Mouse (Mus musculus): Measurements from ENCODE around the gene Hist1h2ap.
"Not testable (repeated sequence)": the region's sequence is repeated elsewhere in the genome, so short reads cannot be mapped to it uniquely, and the experiment has no call there.

Gene Hist1h2ap

DNA sequence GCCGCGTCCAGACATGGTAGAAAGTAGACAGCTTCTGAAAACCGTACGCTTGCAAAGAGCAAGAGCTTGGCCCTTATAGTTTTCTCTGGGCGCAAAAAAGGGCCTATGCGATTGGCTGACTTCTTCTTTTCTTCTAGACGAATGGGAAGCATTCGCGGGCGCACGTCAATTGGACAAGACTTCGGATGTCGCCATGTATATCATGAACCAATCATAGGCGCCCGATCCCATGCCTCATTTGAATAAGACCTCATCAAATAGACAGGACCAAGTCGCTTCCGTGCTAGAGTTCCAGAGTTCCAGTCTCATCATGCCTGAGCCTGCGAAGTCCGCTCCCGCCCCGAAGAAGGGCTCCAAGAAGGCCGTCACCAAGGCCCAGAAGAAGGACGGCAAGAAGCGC is at the start of gene Hist1h2ap, which contains the start of gene Hist1h2br:
TSS of gene Hist1h2ap (minus strand) at position 47 of the 400 bp plus-strand sequence.
TSS of gene Hist1h2br (plus strand) at position 283 of the 400 bp plus-strand sequence.
- CTCF ChIA-PET, POLR2A ChIA-PET: not testable (repeated sequence)

DNA sequence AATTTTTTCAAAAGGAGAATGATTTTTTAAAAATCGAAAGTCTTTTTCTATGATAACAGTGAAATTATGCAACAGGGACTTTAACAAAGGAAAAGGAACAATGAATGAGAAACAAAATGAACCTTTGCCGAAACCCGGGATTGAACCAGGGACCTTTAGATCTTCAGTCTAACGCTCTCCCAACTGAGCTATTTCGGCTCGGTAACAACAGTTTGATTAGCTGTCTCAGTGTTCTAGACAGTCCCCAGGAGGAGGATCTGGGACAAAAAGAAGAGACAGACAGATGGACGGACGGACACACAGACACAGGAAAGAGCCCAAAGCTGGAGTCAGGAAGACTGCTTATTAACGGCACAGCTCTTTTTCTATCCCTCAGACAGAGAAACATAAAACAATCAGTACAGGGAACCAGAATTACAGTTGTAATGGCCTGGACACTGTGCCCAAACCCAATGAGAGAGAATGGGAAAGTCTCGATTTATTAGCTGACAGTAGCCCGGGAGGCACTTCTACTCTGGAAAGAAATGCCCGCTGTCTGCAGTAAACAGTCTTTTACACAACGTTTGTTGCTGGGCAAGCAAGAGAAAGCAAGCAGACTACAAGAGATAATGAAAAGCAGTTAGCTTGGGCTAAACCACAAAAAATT is 49.6 kb upstream of the Hist1h2ap start:
- ChIA-PET CTCF (interaction anchor here in 3 of 4 experiments (0.5 to 1.9 kb wide), 6 partner anchors 11 to 1519 kb away, joined by 3 to 9 read pairs (median 4); no protein-coding TSS in a partner anchor), POLR2A (interaction anchor here in 3 of 4 experiments (0.5 to 3.6 kb wide), 33 partner anchors 10 to 1624 kb away, joined by 3 to 14 read pairs (median 4); partner anchors contain the start of genes Pom121l2 (in 2 of the 3), Hist1h2ag (in 1 of the 3), Hist1h2ah (in 1 of the 3) and Hist1h2bj (in 1 of the 3))

DNA sequence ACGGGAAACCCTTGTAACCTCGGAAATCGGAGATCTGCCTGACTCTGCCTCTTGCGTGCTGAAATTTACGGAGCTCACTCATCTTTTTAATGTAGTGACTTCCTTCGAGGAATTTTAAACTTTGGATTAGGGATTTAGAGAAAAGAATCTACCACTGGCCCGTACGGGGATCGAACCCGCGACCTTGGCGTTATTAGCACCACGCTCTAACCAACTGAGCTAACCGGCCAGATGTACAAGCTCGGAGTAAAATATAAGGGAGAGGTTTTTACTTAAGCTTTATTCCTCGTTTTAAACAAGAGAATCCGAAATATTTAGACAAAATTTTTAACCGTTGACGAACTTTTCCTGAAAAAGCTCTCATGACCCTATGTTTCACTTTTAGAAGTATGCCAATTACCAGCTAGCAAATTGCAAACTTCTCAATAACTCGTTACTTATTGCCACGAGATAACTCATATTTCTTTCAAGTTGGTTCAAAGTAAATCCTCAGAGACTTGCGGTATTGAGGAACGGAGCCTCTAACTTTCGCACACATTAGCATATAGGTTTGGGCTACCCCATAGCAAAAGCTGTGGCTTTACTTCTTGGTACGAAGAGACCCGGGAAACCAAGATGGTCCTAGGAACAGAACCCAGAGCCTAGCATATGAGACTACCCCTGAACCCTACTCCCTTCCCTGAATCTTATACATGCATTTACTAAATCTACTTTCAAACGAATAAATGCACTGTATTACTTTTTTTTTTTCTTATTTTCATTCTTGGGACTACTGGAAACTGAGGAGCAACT is 48.8 kb upstream of the Hist1h2ap start:
- ChIA-PET CTCF (interaction anchor here in 3 of 4 experiments (0.6 to 1.9 kb wide), 7 partner anchors 12 to 1519 kb away, joined by 3 to 5 read pairs (median 4); no protein-coding TSS in a partner anchor), POLR2A (interaction anchor here (0.7 to 3.6 kb wide), 48 partner anchors 9 to 1625 kb away, joined by 3 to 14 read pairs (median 4); partner anchors contain the start of genes Hist1h2ag (in 2 of the 4), Hist1h2an (in 2 of the 4), Hist1h2bj (in 2 of the 4) and Hist1h2ah (in 1 of the 4))

DNA sequence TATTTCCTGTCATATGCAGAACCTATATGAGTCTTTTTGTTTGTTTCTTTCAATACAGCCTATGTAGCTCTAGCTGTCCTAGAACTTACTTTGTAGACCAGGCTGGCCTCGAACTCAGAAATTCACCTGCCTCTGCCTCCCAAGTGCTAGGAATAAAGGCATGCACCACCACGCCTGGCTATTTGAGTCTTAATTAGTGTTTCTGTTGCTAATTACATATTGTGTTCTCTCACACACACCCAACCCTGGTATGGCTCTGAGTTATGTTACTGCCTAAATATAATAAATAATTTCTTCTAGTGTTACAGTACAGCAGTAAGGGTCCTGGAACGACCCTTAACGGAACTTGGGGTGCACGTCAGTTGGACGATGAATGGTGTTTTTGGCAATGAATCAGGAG is 47.4 kb upstream of the Hist1h2ap start:
- CTCF ChIA-PET = interaction anchor here in 2 of 4 experiments (0.6 to 1.5 kb wide), 4 partner anchors 25 to 432 kb away, joined by 3 to 4 read pairs (median 3); no protein-coding TSS in a partner anchor
- POLR2A ChIA-PET = interaction anchor here in 3 of 4 experiments (0.6 to 3.6 kb wide), 9 partner anchors 14 to 168 kb away, joined by 3 to 14 read pairs (median 4); partner anchors contain the start of genes Hist1h2ag (in 1 of the 3) and Hist1h2bj (in 1 of the 3)

DNA sequence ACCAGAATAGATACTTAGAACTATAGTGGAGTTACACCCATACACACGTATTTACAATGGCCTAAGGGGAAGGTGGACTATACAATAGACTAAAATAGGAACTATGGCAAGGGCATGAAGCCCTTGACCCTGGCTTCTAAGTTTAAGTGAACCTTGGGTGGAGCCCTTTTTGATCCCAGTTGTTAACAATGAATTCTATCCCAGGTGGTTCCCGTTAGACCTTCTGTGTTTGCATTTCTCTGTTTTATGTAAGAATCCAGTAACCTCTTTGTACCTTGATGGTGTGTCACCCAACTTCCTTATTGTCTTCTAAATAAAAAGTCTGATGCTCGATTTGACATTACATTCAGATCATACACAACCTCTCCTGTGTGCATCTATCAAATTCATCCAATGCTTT is 32.2 kb upstream of the Hist1h2ap start:
- POLR2A ChIA-PET = interaction anchor here in 2 of 4 experiments (0.6 to 3.0 kb wide), 15 partner anchors 15 to 1888 kb away, joined by 3 to 11 read pairs (median 4); partner anchors contain the start of genes Hist1h2ah (in 2 of the 2), Hist1h2bk (in 2 of the 2), Hist1h2an (in 1 of the 2) and Hist1h2bj (in 1 of the 2)

DNA sequence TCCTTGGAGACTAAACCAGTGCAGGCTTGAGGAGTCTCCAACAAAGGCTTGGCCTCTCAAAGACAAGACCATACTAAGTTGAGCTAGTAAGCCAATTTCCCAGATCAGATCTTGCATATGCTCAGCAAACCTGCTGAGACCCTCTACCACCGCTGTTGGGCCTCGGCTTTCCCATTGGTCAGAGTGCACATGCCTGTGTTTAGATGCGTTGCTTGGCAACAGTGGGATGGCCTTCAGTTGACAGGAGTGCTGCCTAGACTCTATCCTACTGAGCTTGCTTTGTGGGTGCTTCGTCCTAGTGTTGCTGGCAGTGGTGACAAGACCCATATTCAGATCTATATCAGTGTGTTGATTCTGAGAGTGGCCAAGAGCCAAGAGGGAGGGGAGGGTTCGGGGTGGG is 28.3 kb upstream of the Hist1h2ap start:
- CTCF ChIA-PET = no interaction called here
- POLR2A ChIA-PET = interaction anchor here in 3 of 4 experiments (0.6 to 2.3 kb wide), 20 partner anchors 11 to 1723 kb away, joined by 3 to 13 read pairs (median 4); partner anchors contain the start of genes Hist1h2ag (in 2 of the 3), Hist1h2ah (in 2 of the 3), Hist1h2bj (in 2 of the 3) and Hist1h2bk (in 1 of the 3)

More for the DNA sequence above, 32.2 kb upstream of the Hist1h2ap start:
- CTCF ChIA-PET = not testable (repeated sequence)

DNA sequence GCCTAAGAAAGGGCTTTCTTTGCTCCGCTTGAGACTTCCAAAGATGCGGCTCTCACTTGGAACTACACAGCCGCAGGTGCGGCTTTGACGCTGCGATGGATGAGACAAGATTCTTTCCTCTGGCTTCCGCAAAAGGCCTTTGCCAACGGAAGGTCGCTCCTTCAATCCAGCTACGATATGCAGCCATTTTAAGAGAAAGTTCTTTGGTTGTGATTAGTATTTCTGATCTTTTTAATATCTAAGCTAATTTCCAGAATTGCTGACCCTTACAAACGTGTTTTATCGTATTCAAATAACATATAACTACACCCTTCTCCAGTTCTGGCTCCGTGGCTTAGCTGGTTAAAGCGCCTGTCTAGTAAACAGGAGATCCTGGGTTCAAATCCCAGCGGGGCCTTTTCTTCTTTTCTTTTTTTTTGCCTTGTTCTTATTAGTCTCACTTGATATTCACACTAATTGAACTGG is 22.4 kb upstream of the Hist1h2ap start:
- ChIA-PET CTCF (interaction anchor here in 3 of 4 experiments (0.9 to 1.5 kb wide), 4 partner anchors 26 to 1546 kb away, joined by 3 to 9 read pairs (median 4); no protein-coding TSS in a partner anchor), POLR2A (interaction anchor here in 3 of 4 experiments (0.7 to 3.9 kb wide), 22 partner anchors 9 to 1546 kb away, joined by 3 to 17 read pairs (median 4); partner anchors contain the start of genes Hist1h2ag (in 3 of the 3), Hist1h2bj (in 3 of the 3), Hist1h2ah (in 2 of the 3) and Hist1h2bk (in 1 of the 3))

DNA sequence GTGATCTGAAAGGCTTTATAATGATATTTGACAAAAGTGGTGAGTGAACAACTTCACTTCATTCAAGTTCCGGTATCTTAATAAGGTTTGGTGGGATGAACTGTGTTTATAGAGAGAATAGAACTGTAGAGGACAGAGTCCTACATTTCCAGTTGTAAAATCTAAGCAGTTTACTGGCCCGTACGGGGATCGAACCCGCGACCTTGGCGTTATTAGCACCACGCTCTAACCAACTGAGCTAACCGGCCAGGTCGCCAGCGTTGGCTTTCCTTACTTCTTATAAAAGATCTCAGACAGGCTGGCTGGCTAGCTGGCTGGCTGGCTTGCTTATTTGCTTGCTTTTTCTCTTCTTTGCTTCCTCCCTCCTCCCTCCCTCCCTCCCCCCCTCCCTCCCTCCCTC is 21.8 kb upstream of the Hist1h2ap start:
- ChIA-PET POLR2A (interaction anchor here in 3 of 4 experiments (0.7 to 3.9 kb wide), 20 partner anchors 9 to 1546 kb away, joined by 3 to 17 read pairs (median 4); partner anchors contain the start of genes Hist1h2ah (in 3 of the 3), Hist1h2bj (in 3 of the 3), Hist1h2ag (in 2 of the 3) and Hist1h2bk (in 2 of the 3)), CTCF (interaction anchor here in 3 of 4 experiments (0.9 to 1.5 kb wide), 4 partner anchors 26 to 1547 kb away, joined by 3 to 9 read pairs (median 4); no protein-coding TSS in a partner anchor)

DNA sequence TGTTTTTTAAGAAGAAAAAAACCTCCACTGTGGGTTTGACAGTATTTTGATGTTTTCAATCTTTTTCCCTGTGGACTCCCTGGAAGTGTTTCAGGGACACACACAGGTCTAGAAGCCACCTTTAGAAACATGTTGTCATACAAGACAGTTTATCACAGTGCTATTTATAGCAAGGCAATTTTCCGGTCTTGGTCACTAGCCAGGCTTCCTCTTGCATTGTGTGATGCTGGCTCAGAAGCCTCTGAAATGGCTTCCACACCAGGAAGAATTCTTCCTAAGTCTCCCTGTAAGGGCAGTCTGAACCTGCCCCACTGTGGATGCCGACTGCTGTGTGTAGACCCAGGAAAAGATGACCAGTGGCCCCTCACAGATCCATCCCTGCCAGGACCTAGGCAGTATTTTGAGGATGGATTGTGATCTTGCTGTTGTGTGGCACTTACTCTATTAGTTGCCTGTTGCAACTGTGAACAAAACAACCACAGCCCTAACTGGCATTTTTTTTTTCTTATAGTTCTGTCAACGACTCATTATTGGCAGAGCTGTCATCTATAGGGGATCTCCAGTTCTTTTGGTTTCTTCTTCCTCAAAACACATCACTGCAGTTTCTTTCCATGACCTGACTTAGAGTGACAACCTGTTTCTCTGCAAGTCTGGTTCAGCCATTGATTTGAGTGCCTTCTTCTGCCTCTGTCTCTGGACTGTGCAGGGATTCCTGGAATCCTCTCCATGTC is 19.1 kb upstream of the Hist1h2ap start:
- POLR2A ChIA-PET = interaction anchor here in 3 of 4 experiments (0.7 to 2.8 kb wide), 6 partner anchors 14 to 1549 kb away, joined by 3 to 14 read pairs (median 3); partner anchors contain the start of genes Hist1h2ag (in 1 of the 3), Hist1h2ah (in 1 of the 3), Hist1h2bj (in 1 of the 3) and Hist1h2bk (in 1 of the 3)
- CTCF ChIA-PET = interaction anchor here in 1 of 4 experiments (0.6 kb wide), 1 partner anchor 170 kb away, joined by 9 read pairs; no protein-coding TSS in a partner anchor

DNA sequence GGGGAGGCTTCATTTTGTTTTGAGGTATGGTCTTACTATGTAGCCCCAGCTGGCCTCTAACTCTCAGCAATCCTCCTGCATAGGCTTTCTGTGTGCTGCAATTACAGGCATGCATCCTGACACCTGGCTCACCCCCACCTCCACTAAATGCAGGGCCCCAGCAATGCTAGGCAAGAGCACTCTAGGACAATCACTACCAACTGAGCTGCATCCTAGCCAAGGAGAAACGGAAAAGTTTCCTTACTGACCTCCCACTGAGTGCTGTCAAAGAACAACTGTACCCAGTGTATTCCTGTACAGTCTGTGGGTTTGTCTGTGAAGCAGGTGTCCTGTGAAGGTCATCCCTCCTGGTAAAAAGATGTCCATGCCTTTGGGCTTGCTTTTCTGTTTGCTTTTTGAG is 17.4 kb upstream of the Hist1h2ap start:
- ChIA-PET POLR2A (interaction anchor here in 3 of 4 experiments (0.6 to 1.5 kb wide), 4 partner anchors 10 to 1550 kb away, joined by 3 to 5 read pairs (median 4); no protein-coding TSS in a partner anchor), CTCF (interaction anchor here in 1 of 4 experiments (0.6 kb wide), 1 partner anchor 118 kb away, joined by 4 read pairs; no protein-coding TSS in a partner anchor)

DNA sequence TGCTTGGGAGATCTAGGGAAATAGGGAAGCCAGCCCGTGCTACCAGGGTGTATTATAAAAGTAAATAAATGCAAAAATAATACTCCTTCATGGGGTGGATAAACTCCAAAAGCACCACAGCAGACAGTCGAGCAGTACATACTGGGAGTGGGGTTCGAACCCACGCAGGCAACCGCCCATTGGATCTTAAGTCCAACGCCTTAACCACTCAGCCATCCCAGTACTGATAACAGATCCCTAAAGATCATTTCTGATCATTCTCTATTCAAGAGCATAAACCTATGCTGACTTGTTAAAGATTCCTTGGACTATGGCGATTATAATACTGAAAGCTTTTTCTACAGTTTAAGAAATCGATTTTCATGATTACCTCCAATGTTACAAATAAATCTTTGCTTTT is 14.6 kb upstream of the Hist1h2ap start:
- CTCF ChIA-PET = no interaction called here
- POLR2A ChIA-PET = interaction anchor here in 2 of 4 experiments (0.7 to 1.2 kb wide), 3 partner anchors 53 to 187 kb away, joined by 3 to 4 read pairs (median 4); partner anchors contain the start of genes Hist1h2ah (in 1 of the 2) and Hist1h2bk (in 1 of the 2)

DNA sequence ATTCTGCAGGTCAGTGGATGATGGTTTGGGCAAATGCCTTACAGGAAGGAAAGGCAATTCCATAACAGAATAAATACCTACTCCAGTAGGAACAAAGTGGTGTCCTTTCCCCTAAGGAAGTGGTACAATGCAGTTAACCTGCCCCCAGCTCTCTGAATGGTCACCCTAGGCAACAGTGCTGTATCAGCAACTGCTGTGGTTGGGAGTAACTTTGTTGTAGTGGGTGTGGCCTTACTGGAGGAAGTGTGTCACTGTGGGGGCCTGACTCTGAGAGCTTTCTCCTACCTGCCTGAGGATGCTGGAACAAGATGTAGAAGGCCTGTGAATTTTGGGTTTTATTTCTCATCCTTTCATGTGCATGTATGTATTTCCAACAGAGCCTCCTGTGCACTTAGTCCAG is 13.0 kb upstream of the Hist1h2ap start:
- CTCF ChIA-PET, POLR2A ChIA-PET: not testable (repeated sequence)

DNA sequence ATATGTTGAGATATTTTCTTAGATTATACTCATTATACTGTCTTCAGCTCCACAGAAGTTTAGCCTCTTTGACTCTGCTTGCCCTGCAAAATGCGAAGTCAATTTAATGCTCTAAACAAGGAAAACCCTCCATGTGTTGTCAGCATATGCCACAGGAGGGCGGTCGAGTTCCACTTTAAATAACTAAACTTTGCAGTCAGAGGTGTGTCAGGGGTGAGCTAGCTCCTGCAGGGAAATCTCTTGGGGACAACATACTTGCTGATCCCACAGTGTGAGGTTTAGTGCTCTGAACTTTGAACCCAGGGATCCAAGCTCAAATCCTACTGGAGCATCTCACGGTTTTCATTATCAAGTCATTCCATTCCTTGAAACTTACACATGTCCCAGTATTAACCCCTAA is 7.2 kb upstream of the Hist1h2ap start:
- CTCF ChIA-PET, POLR2A ChIA-PET: not testable (repeated sequence)

DNA sequence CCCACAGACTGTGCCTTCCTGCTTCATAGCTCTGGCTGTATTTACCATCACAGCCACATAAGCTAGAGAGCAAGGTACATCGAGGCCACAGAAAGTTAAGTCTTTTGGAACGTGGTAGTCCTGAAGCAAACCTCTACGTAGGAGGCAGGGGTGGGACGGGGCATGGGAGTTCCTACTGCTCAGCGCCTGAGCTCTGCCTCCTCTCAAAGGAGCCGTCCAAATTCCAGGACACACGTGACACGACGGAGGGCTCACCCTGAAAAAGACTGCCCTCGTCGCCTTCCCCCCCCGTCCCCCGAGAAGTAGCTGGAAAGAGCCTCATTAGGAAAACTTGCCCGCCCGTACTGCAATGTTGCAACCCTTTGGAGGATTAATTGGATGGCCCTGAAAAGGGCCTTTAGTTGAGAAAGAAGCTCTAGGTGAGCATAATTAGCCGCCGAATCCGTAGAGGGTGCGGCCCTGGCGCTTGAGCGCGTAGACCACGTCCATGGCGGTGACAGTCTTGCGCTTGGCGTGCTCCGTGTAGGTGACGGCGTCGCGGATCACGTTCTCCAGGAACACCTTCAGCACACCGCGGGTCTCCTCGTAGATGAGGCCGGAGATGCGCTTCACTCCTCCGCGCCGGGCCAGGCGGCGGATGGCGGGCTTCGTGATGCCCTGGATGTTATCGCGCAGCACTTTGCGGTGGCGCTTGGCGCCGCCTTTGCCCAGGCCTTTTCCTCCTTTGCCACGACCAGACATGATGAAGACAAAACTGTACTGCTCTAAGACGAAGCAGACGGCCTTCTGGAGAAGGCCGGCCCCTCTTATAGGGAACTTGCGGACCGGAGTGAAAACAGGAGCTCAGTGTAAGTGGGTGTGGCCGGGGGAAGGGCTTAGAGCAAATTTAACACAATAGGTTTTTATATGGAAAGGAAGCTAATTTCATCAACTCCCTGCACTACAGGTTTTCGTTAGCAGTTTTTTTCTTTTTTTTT is 1.6 kb downstream of the Hist1h2ap start, which contains the start of gene Hist1h4n:
TSS of gene Hist1h4n (minus strand) at position 779 of the 977 bp plus-strand sequence.
- POLR2A ChIA-PET = interaction anchor here in 3 of 4 experiments (0.6 to 6.3 kb wide), 23 partner anchors 10 to 1755 kb away, joined by 3 to 68 read pairs (median 5); partner anchors contain the start of genes Hist1h2ak (in 3 of the 3), Hist1h2bn (in 3 of the 3), Hist1h2ag (in 2 of the 3) and Hist1h2ah (in 2 of the 3)
- CTCF ChIA-PET = not testable (repeated sequence)

DNA sequence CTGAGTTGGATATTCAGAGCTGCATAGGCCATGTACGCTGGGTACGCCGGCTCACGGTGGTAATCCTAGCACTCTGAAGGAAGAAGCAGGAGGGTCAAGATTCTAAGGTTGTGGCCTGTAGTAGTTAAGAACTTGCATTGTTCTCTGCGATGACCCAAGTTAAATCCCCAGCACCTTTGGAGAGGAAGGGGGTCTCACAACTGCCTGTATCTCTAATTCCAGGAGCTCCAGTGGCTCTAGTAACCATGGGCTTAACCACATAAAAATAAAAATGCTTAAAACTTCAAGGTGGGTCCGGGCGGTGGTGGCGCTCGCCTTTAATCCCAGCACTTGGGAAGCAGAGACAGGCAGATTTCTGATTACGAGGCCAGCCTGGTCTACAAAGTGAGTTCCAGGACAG is 3.0 kb downstream of the Hist1h2ap start:
- CTCF ChIA-PET = no interaction called here
- POLR2A ChIA-PET = interaction anchor here in 3 of 4 experiments (0.7 to 6.3 kb wide), 19 partner anchors 9 to 1909 kb away, joined by 3 to 68 read pairs (median 5); partner anchors contain the start of genes Hist1h2an (in 3 of the 3), Hist1h2ag (in 2 of the 3), Hist1h2ah (in 2 of the 3) and Hist1h2bj (in 2 of the 3)
